Mouse (Mus musculus) erythroid progenitor cell, adult 5-6 weeks (primary cell): ENCODE measurements around the gene Fcer1a. TPM values are rescaled to one million over a fixed set of nuclear protein-coding genes. Genes with fewer than 3 reads are reported as not detected.
"Not testable (repeated sequence)": the region's sequence is repeated elsewhere in the genome, so short reads cannot be mapped to it uniquely, and the experiment has no call there.

Source experiments
- ATAC-seq: replicated peaks from 2 replicates; pipeline ENCODE4 v1.8.0; 2016; ENCODE audit warnings: moderate number of reproducible peaks, mild to moderate bottlenecking, moderate TSS enrichment, inconsistent platforms; ENCODE audit not compliant: poor library complexity, low FRiP score, severe bottlenecking
- total RNA-seq, 2 experiments: library from RNA; stranded (forward) in 1 of 2; stranded (reverse) in 1 of 2; fragments of 150-400 nt in 1 of 2; fragments of 186-747, 209-891 nt in 1 of 2; gene quantifications; 2 replicates each; pipeline versions ENCODE4 v1.2.3 to v1.2.4; 2015 to 2017; ENCODE audit warnings: low replicate concordance in 2 of 2

The Fcer1a gene
- total RNA-seq (2015; ENCODE audit: low replicate concordance) (13.0 TPM in 2 replicates), total RNA-seq (2017; ENCODE audit: low replicate concordance) (5.7 and 9.0 TPM in 2 replicates)

DNA sequence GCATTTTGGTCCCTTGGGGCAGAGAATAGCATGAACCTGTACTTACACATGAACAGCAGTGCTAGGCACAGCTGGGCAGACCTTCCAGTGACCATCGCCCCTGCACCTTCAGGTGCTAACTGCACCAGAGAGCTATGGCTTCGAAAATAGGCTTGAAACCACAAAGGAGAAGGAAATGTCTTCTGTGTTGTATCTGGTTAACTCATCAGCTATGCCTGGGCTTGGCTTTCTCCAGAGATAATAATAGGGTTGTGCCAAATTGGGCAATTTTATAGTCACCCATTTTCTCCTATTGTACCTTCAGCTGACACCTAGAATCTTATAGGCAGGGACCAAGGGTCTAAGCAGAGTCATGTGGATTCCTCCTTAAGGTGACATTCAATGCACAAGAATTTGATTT lies at the start of gene Fcer1a:
TSS of gene Fcer1a (minus strand) at position 134 of the 400 bp plus-strand sequence.
- no peak for ATAC-seq

DNA sequence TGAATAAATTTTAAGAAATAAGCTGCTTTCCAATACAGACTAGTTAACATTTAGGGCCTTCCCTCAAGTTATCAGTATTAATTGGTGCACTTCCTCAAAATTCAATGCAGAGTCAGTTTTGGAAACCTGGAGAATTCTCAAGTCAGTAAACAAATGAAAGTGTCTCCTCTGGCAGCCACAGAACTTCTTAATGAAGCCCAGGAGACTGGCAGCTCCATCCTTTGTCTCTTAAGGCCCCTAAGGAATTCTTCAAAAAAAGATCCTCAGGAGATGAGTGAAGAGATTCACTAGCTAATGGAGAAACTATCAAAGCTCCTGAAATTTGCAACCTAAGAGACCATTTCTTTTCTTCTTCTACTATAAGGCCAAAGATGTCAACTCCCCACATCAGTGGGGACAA lies 38.7 kb upstream of the Fcer1a start, which contains the start of gene Olfr418:
TSS of gene Olfr418 (plus strand) at position 301 of the 400 bp plus-strand sequence.
- ATAC-seq = no peak

DNA sequence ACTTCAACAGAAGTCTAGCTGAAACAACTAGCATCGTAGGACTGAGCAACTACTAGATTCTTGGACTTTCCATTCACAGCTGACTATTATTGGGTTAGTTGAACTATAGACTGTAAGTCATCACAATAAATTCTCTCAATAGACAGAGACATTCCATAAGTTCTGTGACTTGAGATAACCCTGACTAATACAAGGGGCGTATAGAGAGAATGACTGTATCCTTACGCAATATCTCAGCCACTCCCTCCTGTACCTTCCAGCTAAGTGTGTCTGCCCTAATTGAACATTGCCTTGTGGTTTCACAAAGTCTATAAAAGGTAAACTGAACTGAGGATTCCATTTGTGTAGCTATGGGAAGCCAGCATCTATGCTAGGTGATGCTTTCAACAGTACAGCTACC lies 22.9 kb upstream of the Fcer1a start:
- no peak for ATAC-seq

GRCm38 (mm10) chr1:173237004-173237403 lies 10.0 kb upstream of the Fcer1a start:
- not testable (repeated sequence) for ATAC-seq

DNA sequence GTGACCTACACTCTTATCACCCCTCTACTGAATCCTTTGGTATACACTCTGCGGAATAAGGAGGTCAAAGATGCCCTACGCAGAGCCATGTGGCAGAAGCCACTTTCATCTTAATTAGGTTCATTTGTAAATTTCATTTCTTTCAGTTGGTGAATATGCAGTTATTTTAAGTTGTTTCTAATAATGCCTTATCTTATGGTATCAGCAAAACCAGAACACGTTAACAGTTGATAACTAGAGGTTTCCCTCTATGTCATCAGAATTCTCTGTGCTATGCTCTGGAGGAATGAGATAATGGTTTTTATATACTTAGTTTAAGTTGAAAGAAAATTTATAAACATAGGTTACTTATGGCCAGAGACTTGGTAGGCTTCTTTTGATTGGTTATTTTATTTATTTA lies 10.5 kb downstream of the Fcer1a start:
- no peak for ATAC-seq

- ATAC-seq = no peak
Measured at GRCm38 (mm10) chr1:173212092-173212491, 14.9 kb downstream of the Fcer1a start, which contains the start of gene Olfr1404. TSS of gene Olfr1404 (plus strand) at chr1:173212392.

GRCm38 (mm10) chr1:173197508-173197907 lies 29.5 kb downstream of the Fcer1a start, which contains the start of gene Olfr218:
TSS of gene Olfr218 (plus strand) at chr1:173197808.
- ATAC-seq = no peak

DNA sequence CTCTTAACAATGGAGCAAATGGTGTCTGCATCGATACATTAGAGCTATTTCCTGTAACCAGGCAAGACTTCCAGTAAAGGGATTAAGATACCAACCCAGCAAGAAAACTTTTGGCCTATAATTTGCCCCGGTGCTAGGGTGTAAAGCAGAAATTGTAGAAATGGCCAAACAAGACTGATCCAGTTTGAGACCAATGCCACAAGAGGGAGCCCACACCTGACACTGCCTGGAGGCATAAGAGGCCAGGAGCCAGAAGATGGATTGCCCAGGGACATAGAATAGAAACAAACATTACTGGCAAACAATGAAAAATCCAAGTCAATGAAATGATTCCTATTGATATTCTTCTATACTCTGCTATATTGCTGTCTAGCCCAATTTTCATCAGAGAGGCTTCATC lies 30.7 kb downstream of the Fcer1a start:
- no peak for ATAC-seq

- ATAC-seq = no peak
Measured at GRCm38 (mm10) chr1:173192059-173192458, 35.0 kb downstream of the Fcer1a start.

GRCm38 (mm10) chr1:173190540-173190939 lies 36.5 kb downstream of the Fcer1a start, which contains the start of gene Olfr1406:
TSS of gene Olfr1406 (minus strand) at chr1:173190640.
- ATAC-seq = no peak

GRCm38 (mm10) chr1:173174154-173174842 lies 52.7 kb downstream of the Fcer1a start:
- ATAC-seq = no peak

Other genes starting within 250 kb of the Fcer1a start
- gene Olfr1408, start 89.8 kb downstream of the Fcer1a start, total RNA-seq (2015; ENCODE audit: low replicate concordance) = not detected in 2 replicates
- not detected in 2 replicates for gene Olfr1408, start 89.8 kb downstream of the Fcer1a start, total RNA-seq (2017; ENCODE audit: low replicate concordance)
- not detected in 2 replicates for gene Olfr1406, start 36.6 kb downstream of the Fcer1a start, total RNA-seq (2015; ENCODE audit: low replicate concordance)
- not detected in 2 replicates for gene Olfr1406, start 36.6 kb downstream of the Fcer1a start, total RNA-seq (2017; ENCODE audit: low replicate concordance)
- not detected in 2 replicates for gene Olfr218, start 29.4 kb downstream of the Fcer1a start, total RNA-seq (2015; ENCODE audit: low replicate concordance)
- not detected in 2 replicates for gene Olfr218, start 29.4 kb downstream of the Fcer1a start, total RNA-seq (2017; ENCODE audit: low replicate concordance)
- gene Olfr1404, start 14.8 kb downstream of the Fcer1a start, total RNA-seq (2015; ENCODE audit: low replicate concordance) = not detected in 2 replicates
- gene Olfr1404, start 14.8 kb downstream of the Fcer1a start, total RNA-seq (2017; ENCODE audit: low replicate concordance) = not detected in 2 replicates
- not detected in 2 replicates for gene Olfr418, start 38.8 kb upstream of the Fcer1a start, total RNA-seq (2015; ENCODE audit: low replicate concordance)
- not detected in 2 replicates for gene Olfr418, start 38.8 kb upstream of the Fcer1a start, total RNA-seq (2017; ENCODE audit: low replicate concordance)
- not detected in 2 replicates for gene Mptx2, start 50.6 kb upstream of the Fcer1a start, total RNA-seq (2015; ENCODE audit: low replicate concordance)
- not detected in 2 replicates for gene Mptx2, start 50.6 kb upstream of the Fcer1a start, total RNA-seq (2017; ENCODE audit: low replicate concordance)
- 223 and 265 TPM in 2 replicates for gene Ackr1, start 106.5 kb upstream of the Fcer1a start, total RNA-seq (2015; ENCODE audit: low replicate concordance)
- gene Ackr1, start 106.5 kb upstream of the Fcer1a start, total RNA-seq (2017; ENCODE audit: low replicate concordance) = 67.0 and 67.1 TPM in 2 replicates
- gene Aim2, start 123.7 kb upstream of the Fcer1a start, total RNA-seq (2015; ENCODE audit: low replicate concordance) = 101 and 132 TPM in 2 replicates
- 121 and 141 TPM in 2 replicates for gene Aim2, start 123.7 kb upstream of the Fcer1a start, total RNA-seq (2017; ENCODE audit: low replicate concordance)
- not detected in 2 replicates for gene Cadm3, start 140.5 kb upstream of the Fcer1a start, total RNA-seq (2015; ENCODE audit: low replicate concordance)
- 7.8 TPM in 2 replicates for gene Cadm3, start 140.5 kb upstream of the Fcer1a start, total RNA-seq (2017; ENCODE audit: low replicate concordance)